In the genomic region with DNA sequence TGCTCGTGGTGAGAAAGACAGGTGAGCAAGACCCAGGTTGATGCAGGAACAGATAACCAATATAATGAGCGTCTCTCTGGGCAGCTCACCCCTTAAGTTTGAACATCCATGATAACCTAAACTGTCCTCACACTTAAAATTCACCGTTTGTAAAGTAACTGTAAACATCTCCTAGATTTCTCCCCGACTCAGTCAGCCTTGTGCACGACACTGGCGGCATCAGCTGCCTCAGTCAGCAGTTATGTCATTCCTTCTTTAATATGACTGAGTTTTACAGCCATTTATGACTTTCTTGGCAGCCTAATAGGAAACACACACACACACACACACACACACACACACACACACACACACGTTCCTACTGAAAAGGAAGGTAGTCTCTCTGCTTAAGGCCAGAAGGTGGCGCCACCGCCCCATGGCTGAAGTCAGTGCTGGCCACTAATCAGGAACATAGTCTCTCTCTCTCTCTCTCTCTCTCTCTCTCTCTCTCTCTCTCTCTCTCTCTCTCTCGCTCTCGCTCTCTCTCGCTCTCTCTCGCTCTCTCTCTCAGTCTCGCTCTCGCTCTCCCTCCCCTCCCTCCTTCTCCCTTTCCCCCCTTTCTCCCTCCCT, we compare ENCODE assay signal across 7 mouse cellular contexts.
DNase-seq lines count a peak whose midpoint lies in the region; ATAC-seq lines count a peak whose summit lies in the region.

No protein-coding gene starts in this region.

- no peaks in the 10 kb centered on the region for H3K9me3 ChIP-seq in forebrain, embryonic 13.5 days (replicated peaks)
- H3K9me3 ChIP-seq in hindbrain, embryonic 11.5 days (ENCODE audit: control insufficient read depth, low read length) = no peaks in the 10 kb centered on the region

- H3K27me3 ChIP-seq in forebrain, embryonic 13.5 days = 0 out of 2 replicates have a peak, but pooled peaks cover 15% of the 10 kb centered on the region
- no peaks in the 10 kb centered on the region for H3K27me3 ChIP-seq in hindbrain, embryonic 11.5 days (ENCODE audit: control insufficient read depth, insufficient read depth, low read length)

- H3K36me3 ChIP-seq in forebrain, embryonic 13.5 days (ENCODE audit: poor library complexity, severe bottlenecking) = no peaks in the 10 kb centered on the region
- no peaks in the 10 kb centered on the region for H3K36me3 ChIP-seq in hindbrain, embryonic 11.5 days (ENCODE audit: control insufficient read depth, insufficient read depth, low read length)

- H3K4me2 ChIP-seq in forebrain, embryonic 13.5 days = no peak overlapping the region
- H3K4me2 ChIP-seq in hindbrain, embryonic 11.5 days (replicated peaks; ENCODE audit: low read depth, low read length) = no peak overlapping the region

- peak; percentile 89 for DNase-seq in Muller cell, postnatal 12 days (ENCODE audit: inconsistent ontology term)
- peak; percentile 64 for DNase-seq in brain, embryonic 18.5 days (ENCODE audit: low read depth, low spot score)
- peak; percentile 87 for DNase-seq in hindbrain, embryonic 11.5 days (ENCODE audit: low spot score)
- peak; percentile 28 to 39 for DNase-seq in layer of hippocampus, postnatal 36 days
- DNase-seq in right cerebral cortex, postnatal 14 days = peak; percentile 76

- no peak overlapping the region for H3K9ac ChIP-seq in forebrain, embryonic 13.5 days
- H3K9ac ChIP-seq in hindbrain, embryonic 11.5 days (ENCODE audit: low read depth, low read length) = no peak overlapping the region

- WGBS in forebrain, embryonic 13.5 days = 33% methylated on average over 9 of the region's 15 CpGs
- 40% methylated on average over 9 of the region's 15 CpGs for WGBS in hindbrain, embryonic 11.5 days

- no peak overlapping the region for H3K27ac ChIP-seq in forebrain, embryonic 13.5 days
- H3K27ac ChIP-seq in hindbrain, embryonic 11.5 days (ENCODE audit: low read depth, low read length) = no peak overlapping the region

- ATAC-seq in forebrain, embryonic 13.5 days = peak; percentile 87
- peak; percentile 76 for ATAC-seq in hindbrain, embryonic 11.5 days (ENCODE audit: low FRiP score)
- peak; percentile 97 for ATAC-seq in megakaryocyte progenitor cell, adult 5-6 weeks (replicated peaks; ENCODE audit: poor library complexity)

- no peaks in the 10 kb centered on the region for H3K4me1 ChIP-seq in forebrain, embryonic 13.5 days
- H3K4me1 ChIP-seq in hindbrain, embryonic 11.5 days (replicated peaks; ENCODE audit: control insufficient read depth, insufficient read depth, low read length) = no peaks in the 10 kb centered on the region

- no peak overlapping the region for H3K4me3 ChIP-seq in forebrain, embryonic 13.5 days
- H3K4me3 ChIP-seq in hindbrain, embryonic 11.5 days (ENCODE audit: low read depth, low read length) = no peak overlapping the region

Comparison
In these comparisons a context has a peak if more than half of its experiments do, and no peak if none do; other contexts are left out.
1. DNase-seq: peak in every context shown above with its lines; median percentile 89 in Muller cell, postnatal 12 days; 87 in hindbrain, embryonic 11.5 days; 76 in right cerebral cortex, postnatal 14 days; 64 in brain, embryonic 18.5 days; 34 in layer of hippocampus, postnatal 36 days.